Mouse (Mus musculus) cortical plate, adult 2 months (tissue): ENCODE measurements around the gene Commd4.

Experiments
- CTCF ChIP-seq: fragments of 200-500 bp; IDR thresholded peaks from 2 replicates; pipeline ENCODE4 v1.5.1; 2011; ENCODE audit warnings: mild to moderate bottlenecking, control low read depth, low read length; ENCODE audit not compliant: insufficient read depth; ENCODE audit errors: extremely low read depth
- POLR2A ChIP-seq: fragments of 200-500 bp; IDR thresholded peaks from 2 replicates; pipeline ENCODE4 v1.6.1; 2011; ENCODE audit warnings: mild to moderate bottlenecking, low read length, control low read depth; ENCODE audit not compliant: insufficient read depth; ENCODE audit errors: extremely low read depth

DNA sequence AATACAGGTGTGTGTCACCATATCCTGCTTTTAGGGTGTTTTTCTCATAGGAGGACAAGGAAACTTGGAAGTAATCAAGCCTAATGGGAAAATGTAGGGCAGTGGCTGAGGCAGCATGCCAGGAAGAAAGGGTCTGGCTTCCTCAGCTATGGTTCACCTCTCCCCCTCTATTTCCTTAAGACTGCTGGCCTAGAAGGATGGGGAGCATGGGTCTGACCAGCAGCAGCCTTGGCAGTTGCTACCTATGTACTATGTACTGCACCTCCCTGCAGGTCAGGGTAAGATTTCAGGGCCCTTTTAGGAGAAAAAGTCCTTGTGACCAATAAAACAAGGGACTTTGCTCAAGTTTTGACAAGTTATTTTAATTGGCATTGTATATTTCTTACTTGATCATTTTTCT is 28.5 kb downstream of the Commd4 start:
- TF ChIP-seq POLR2A (no peak), CTCF (no peak)
